Mouse (Mus musculus) neural tube, embryonic 13.5 days (tissue): ENCODE measurements around the gene Prox2. TPM values are rescaled to one million over a fixed set of nuclear protein-coding genes. Genes with fewer than 3 reads are reported as not detected.
A peak's percentile ranks its signal among the peaks of the same experiment; 100 is the strongest.

Experiments used
- ATAC-seq: fragments of 200-750 bp; cut with Nextera tagmentation; 2 replicates; pipeline ENCODE4 v1.8.0; 2017; ENCODE audit warnings: low read depth, mild to moderate bottlenecking, moderate TSS enrichment, moderate library complexity
- H3K27ac ChIP-seq: fragments of 300-500 bp; sonication (generic); replicated peaks from 2 replicates; pipeline ENCODE4 v1.5.1; 2015; ENCODE audit warnings: moderate library complexity, mild to moderate bottlenecking, inconsistent platforms
- H3K27me3 ChIP-seq: fragments of 300-500 bp; sonication (generic); 2 replicates; pipeline ENCODE4 v1.6.1; 2015; ENCODE audit warnings: mild to moderate bottlenecking, inconsistent platforms
- H3K36me3 ChIP-seq: fragments of 300-500 bp; sonication (generic); 2 replicates; pipeline ENCODE4 v1.6.1; 2015; ENCODE audit warnings: mild to moderate bottlenecking, inconsistent platforms
- H3K4me1 ChIP-seq: fragments of 300-500 bp; sonication (generic); replicated peaks from 2 replicates; pipeline ENCODE4 v1.6.1; 2015; ENCODE audit warnings: inconsistent platforms
- H3K4me2 ChIP-seq: fragments of 300-500 bp; sonication (generic); 2 replicates; pipeline ENCODE4 v1.6.1; 2015; ENCODE audit warnings: inconsistent platforms, mild to moderate bottlenecking, moderate library complexity
- H3K4me3 ChIP-seq: fragments of 300-500 bp; sonication (generic); 2 replicates; pipeline ENCODE4 v1.5.1; 2015; ENCODE audit warnings: mild to moderate bottlenecking, inconsistent platforms
- H3K9ac ChIP-seq: fragments of 300-500 bp; sonication (generic); 2 replicates; pipeline ENCODE4 v1.6.1; 2015; ENCODE audit warnings: moderate library complexity, mild to moderate bottlenecking, inconsistent platforms
- H3K9me3 ChIP-seq: fragments of 300-500 bp; sonication (generic); 2 replicates; pipeline ENCODE4 v1.6.1; 2016; ENCODE audit warnings: inconsistent platforms
- WGBS: fragments of 180-500 bp; shearing (Covaris S2); methylation state at CpG from one replicate; pipeline ENCODE4 v1.1.7; 2015; 5-methylcytosine and 5-hydroxymethylcytosine counted together
- polyA plus RNA-seq: library from polyadenylated mRNA; unstranded; fragments of >200 nt; fragmentation: Nextera tagmentation; extraction: Ambion mirVana; gene quantifications from 2 replicates; pipeline ENCODE4 v1.2.1, GENCODE M21; 2015

The Prox2 gene
- polyA plus RNA-seq, result 3.9 and 5.4 TPM in 2 replicates

DNA sequence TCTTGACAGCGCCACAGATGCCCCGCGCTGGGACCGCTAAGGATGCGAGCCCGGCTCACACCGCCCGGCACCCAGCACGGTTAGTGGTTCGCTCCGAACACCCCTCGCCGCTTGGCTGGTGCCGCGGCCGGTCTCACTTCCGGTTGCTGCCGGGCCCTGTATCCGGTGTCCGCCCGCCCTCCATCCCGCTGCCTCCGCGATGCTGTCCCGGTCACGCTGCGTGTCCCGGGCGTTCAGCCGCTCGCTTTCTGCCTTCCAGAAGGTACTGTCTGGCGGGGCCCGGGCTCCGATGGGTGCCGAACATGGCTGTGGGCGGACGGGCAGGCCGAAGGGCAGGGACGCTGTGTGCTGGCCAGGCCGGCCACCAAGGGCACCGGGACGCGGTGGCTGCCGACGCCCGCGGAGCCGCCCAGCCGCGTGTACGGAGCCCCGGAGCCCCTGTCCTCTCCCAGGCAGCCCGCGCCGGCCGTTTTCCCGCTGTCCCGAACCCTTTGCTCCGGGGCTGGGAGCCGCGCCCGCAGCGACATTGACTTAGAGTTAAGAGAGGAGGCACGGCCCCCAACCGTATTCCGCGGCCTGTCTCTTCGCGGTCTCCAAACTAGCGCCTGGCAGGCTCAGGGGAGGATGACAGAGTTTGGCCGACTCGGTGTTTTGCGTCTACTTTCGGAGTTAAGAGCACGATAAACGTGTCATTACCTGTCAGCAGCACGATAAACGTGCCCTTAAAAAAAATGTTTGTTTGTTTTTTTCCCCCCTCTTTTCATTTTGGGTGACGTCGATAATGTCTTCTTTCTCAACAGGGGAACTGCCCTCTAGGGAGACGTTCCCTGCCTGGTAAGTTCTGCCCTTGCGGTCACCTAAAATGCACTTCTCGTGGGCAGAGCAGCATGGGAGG is at the start of gene Prox2, which contains the start of gene Dlst:
Gene Prox2 (minus strand): TSS at position 62 of the 895 bp plus-strand sequence.
Gene Dlst (plus strand): TSS at position 136 of the 895 bp plus-strand sequence.
- peak within 1 kb of the TSS; percentile 99 for H3K4me3 ChIP-seq
- H3K36me3 ChIP-seq, result peaks cover 11% of the 10 kb centered on the region; the same call in 1 of the 2 replicates
- H3K27ac ChIP-seq, result peak within 1 kb of the TSS; percentile 90
- no peaks in the 10 kb centered on the region for H3K9me3 ChIP-seq
- peak; percentile 95 for ATAC-seq
- peak within 1 kb of the TSS; percentile 92 for H3K4me2 ChIP-seq
- peaks cover 41% of the 10 kb centered on the region for H3K4me1 ChIP-seq
- H3K27me3 ChIP-seq, result no peaks in the 10 kb centered on the region
- WGBS, result under 1% methylated on average over 82 of the region's 83 CpGs
- peak within 1 kb of the TSS; percentile 97 for H3K9ac ChIP-seq

DNA sequence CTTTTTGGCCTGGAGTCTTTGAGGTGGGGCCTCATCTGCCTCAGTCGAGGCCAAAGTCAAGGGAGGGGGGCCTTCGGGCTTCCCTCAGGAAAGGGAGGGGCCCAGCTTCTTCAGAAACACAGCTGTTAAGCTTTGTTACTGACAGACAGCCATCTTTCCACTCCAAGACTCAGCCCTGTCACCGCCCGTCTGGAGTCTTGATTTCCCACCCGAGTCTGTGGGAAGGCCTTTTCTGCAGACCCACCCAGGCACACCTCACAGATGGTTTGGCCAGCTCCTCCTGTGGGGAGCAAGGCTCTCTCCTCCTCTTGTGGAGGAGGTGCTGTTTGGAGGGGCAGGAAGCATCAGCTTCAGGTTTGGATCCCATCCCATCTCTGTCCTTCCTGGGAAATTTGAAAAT is 49.0 kb upstream of the Prox2 start:
- Histone ChIP-seq H3K4me3 (no peak overlapping the region), H3K9me3 (no peaks in the 10 kb centered on the region), H3K27me3 (no peaks in the 10 kb centered on the region), H3K27ac (no peak overlapping the region), H3K4me2 (no peak overlapping the region), H3K36me3 (no peaks in the 10 kb centered on the region), H3K9ac (no peak overlapping the region), H3K4me1 (no peaks in the 10 kb centered on the region)
- no peak for ATAC-seq
- WGBS, result 80% methylated on average over 5 of the region's 5 CpGs

DNA sequence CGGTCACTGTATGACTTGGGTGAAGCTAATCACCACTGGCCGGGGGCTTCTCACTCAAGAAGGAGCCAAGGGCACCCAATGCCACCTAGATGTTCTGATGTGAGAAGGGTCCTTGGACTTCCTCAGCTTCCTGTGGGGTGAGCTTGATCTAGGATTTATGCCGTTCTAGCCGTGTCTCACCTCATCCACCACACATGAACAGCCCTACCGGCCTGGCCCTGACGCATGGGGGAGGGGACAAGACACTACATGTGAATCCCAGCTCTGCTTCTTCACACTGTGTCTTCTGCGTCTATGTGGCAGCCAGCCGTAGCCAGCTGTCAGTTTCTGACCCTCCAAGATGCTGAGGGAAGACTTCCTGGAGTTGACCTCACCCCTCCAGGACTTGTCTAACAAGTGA is 48.2 kb upstream of the Prox2 start:
- Histone ChIP-seq H3K27ac (no peak overlapping the region), H3K27me3 (no peaks in the 10 kb centered on the region), H3K4me1 (no peaks in the 10 kb centered on the region), H3K4me3 (no peak overlapping the region), H3K9ac (no peak overlapping the region), H3K9me3 (no peaks in the 10 kb centered on the region), H3K4me2 (no peak overlapping the region), H3K36me3 (no peaks in the 10 kb centered on the region)
- 94% methylated on average over 8 of the region's 8 CpGs for WGBS
- ATAC-seq, result no peak

DNA sequence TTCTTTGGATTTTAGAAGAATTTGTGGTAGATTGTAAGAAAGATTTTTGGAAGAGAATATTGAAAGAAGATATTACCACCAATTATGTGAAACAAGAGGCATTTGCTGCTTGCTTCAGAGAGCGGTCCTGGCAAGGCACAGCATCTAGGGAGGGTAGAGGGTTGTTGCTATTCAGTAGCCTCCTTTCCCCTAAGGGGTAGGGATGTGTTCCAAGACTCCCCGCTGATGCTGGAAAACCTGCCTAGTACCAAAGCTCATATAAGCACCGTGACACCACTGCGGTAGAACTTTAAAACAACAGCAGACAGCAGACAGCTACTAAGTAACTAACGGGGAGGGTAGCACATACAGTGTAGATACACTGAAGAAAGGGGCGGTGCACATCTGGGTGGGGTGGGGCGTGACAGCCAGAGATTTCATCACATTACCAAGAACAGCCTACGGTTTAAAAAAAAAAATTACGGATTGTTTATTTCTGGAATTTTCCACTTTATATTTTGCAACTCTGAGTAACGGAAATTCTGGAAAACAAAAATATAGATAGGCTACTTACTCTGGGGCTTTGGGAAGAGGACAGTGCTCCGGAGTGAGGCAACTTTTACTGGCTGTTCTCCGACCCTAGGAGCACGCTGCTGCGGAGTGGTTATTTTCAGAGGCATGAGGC is 47.4 kb upstream of the Prox2 start:
- H3K27me3 ChIP-seq, result no peaks in the 10 kb centered on the region
- H3K4me3 ChIP-seq, result no peak overlapping the region
- no peaks in the 10 kb centered on the region for H3K36me3 ChIP-seq
- no peak overlapping the region for H3K9ac ChIP-seq
- no peak for ATAC-seq
- WGBS, result 86% methylated on average over 14 of the region's 14 CpGs
- H3K9me3 ChIP-seq, result no peaks in the 10 kb centered on the region
- no peaks in the 10 kb centered on the region for H3K4me1 ChIP-seq
- H3K27ac ChIP-seq, result no peak overlapping the region
- no peak overlapping the region for H3K4me2 ChIP-seq

DNA sequence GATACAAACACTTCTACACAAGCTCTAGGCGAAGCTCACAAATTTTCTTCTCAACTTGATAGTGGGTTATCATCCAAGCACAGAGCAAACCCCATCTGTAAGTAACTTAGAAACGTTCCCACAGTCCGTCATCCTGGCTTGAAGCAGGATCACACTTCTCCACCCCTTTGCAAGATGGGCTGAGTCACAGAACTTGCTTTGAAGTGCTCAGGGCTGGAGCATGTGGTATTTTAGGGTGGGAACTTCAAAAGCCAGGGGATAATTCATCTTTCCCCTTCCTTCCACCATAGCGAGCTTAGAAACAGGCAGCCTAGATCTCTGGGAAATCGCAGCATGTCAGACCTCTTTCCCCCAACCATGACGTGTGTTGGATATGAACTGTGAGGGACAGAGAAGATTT is 45.8 kb upstream of the Prox2 start:
- no peaks in the 10 kb centered on the region for H3K27me3 ChIP-seq

DNA sequence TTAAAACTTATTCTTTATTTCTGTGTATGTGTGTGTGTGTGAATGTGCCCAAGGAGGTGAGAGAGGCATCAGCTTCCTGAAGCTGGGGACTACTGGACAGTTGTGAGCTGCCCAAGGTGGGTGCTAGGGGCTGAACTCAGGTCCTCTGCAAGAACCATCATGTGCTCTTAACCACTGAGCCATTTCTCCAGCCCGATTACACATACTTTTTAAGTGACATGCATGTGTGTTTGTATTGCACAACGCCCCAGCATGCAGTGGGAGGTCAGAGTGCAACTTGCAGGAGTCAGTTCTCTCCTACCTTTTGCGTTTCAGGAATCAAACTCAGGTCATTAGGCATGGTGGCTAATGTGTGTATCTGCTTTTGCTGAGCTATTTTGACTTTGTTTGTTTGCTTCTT is 42.5 kb upstream of the Prox2 start:
- no peak for ATAC-seq
- Histone ChIP-seq H3K4me2 (no peak overlapping the region), H3K9ac (no peak overlapping the region), H3K4me3 (no peak overlapping the region), H3K9me3 (no peaks in the 10 kb centered on the region), H3K36me3 (no peaks in the 10 kb centered on the region), H3K4me1 (peaks cover 18% of the 10 kb centered on the region), H3K27ac (no peak overlapping the region), H3K27me3 (no peaks in the 10 kb centered on the region)
- WGBS, result 80% methylated on average over 3 of the region's 3 CpGs

More for the DNA sequence above, 45.8 kb upstream of the Prox2 start:
- no peak overlapping the region for H3K4me2 ChIP-seq
- WGBS, result 58% methylated on average over 6 of the region's 6 CpGs
- no peaks in the 10 kb centered on the region for H3K9me3 ChIP-seq
- no peak overlapping the region for H3K9ac ChIP-seq
- ATAC-seq, result no peak
- H3K27ac ChIP-seq, result no peak overlapping the region
- no peaks in the 10 kb centered on the region for H3K36me3 ChIP-seq
- no peak overlapping the region for H3K4me3 ChIP-seq
- no peaks in the 10 kb centered on the region for H3K4me1 ChIP-seq

DNA sequence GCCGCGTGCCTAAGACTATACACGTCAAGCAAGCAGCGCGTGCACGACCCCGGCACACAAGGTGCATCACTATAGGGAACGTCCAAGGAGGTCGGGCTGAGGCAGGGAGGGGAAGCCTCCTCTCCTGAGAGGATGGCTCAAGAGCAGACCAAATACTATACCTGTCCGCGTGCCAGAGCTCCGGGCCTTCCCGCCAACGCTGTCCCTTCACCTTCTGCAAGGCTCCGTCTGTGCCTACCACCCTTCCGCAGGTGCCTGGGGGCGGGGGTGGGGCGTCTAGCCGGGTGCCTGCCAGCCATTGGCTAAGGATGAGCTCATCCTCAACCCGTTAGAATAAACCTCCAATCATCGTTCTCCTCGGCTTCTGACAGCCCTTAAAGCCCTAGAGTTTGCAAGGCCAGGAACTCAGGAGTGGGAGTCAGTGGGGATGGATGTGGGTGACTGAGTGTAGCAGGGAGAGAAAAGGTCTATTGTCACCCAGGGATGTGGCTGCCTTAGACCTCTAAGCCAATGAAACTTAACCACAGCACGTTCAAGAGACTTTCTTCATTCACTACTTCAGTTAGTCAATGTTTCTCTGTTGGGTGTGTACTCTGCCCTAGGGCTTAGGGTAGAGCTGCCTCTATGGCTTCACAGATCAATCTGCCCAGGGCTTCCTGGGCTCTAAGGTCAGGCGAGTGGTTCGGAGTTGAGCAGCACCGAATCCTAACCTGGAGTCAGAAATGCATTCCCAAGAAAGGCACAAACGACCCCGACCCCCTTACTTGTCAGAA is 40.6 kb upstream of the Prox2 start, which contains the start of gene Rps6kl1:
Gene Rps6kl1 (minus strand): TSS at position 263 of the 773 bp plus-strand sequence.
- Histone ChIP-seq H3K27me3 (no peaks in the 10 kb centered on the region), H3K4me2 (peak within 1 kb of the TSS; percentile 72), H3K36me3 (peaks cover 5% of the 10 kb centered on the region; the same call in 1 of the 2 replicates), H3K4me3 (peak within 1 kb of the TSS; percentile 56), H3K9ac (peak within 1 kb of the TSS; percentile 85), H3K4me1 (peaks cover 22% of the 10 kb centered on the region), H3K27ac (peak within 1 kb of the TSS; percentile 54; the same call in 1 of the 2 replicates), H3K9me3 (no peaks in the 10 kb centered on the region)
- WGBS, result 16% methylated on average over 28 of the region's 28 CpGs
- ATAC-seq, result peak; percentile 96

DNA sequence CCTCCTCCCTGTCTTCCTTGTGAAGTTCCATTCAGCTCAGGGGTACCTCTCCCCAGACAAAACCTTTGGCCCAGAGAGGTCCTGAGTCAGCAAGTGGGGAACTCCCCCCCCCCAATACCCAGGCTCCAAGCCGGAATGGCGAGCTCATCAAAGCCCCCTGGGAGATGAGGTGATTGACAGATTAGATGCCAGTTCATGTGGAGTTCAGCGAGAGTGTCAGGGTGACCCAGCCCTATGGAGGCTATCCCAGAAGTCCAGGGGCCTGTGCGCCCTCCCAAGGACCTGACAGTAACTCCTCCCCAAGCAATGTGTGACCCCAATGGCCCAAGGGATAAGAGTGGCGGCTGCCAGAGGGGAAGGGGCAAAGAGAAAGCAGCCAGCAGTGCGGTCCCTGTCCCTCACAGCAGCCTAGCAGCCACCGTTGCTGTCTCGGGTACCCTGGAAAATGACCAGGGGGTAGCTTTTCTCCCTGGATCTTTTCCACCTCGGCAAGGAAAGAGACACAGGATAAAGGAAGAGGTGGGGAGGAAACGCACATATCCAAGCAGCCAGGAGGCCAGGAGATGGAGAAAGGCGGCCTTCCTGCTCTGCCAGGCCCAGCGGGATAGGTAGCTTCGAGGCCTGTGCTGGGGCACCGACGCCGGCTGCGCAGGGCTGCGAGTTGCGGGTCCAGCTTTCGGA is 39.9 kb upstream of the Prox2 start:
- Histone ChIP-seq H3K4me3 (peak overlapping the region; percentile 56), H3K27ac (peak overlapping the region; percentile 54; the same call in 1 of the 2 replicates), H3K27me3 (no peaks in the 10 kb centered on the region), H3K9ac (peak overlapping the region; percentile 85), H3K36me3 (peaks cover 5% of the 10 kb centered on the region; the same call in 1 of the 2 replicates), H3K9me3 (no peaks in the 10 kb centered on the region), H3K4me1 (peaks cover 29% of the 10 kb centered on the region), H3K4me2 (peak overlapping the region; percentile 72)
- WGBS, result 6% methylated on average over 20 of the region's 20 CpGs
- peak; percentile 12; the same call in 1 of the 2 replicates for ATAC-seq

DNA sequence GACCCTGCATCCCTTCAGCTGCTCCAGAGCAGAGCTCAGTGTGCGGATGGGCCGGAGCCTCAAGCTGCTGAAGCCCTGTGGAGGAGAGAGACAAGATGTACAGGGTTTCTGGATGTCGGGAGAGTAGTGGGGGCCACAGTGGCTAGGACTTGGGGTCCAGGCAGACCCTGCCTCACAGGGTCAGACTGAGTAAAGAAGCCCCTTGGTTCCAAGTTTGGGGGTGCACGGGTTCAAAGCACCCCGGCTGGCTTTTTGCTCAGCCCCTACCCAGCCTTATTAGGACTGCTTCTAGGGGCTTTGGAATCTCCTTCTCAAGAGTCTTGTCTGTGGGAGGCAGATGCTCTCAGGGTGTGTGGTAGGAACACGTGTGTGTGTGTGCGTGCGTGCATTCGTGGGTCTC is 36.3 kb upstream of the Prox2 start:
- WGBS, result 86% methylated on average over 9 of the region's 9 CpGs

DNA sequence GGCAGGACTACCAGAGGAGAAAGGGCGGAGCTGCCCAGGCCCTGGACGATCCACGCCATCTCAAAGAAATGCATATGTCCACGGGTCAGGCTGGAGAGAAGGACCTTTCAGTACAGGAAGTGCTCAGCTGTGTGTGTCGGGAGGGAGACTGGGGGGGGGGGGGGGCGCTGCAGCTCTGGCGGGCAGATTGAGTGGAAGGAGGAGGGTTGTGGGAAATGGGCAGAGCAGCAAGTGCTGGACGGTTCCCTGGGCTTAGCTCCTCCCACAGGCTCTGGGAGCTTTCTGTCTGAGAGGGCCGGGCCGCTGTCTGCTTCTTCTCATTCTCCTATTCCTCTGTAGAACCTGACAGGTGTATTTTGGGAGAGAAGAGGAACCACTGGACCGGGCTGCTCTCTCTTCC is 35.8 kb upstream of the Prox2 start:
- Histone ChIP-seq H3K27ac (no peak overlapping the region), H3K36me3 (peaks cover 17% of the 10 kb centered on the region), H3K4me3 (no peak overlapping the region), H3K9me3 (no peaks in the 10 kb centered on the region), H3K4me2 (no peak overlapping the region), H3K27me3 (no peaks in the 10 kb centered on the region), H3K4me1 (peaks cover 30% of the 10 kb centered on the region), H3K9ac (no peak overlapping the region)
- no peak for ATAC-seq
- 43% methylated on average over 9 of the region's 11 CpGs for WGBS

More for the DNA sequence above, 36.3 kb upstream of the Prox2 start:
- H3K9ac ChIP-seq, result no peak overlapping the region
- no peaks in the 10 kb centered on the region for H3K27me3 ChIP-seq
- no peak overlapping the region for H3K4me2 ChIP-seq
- H3K27ac ChIP-seq, result no peak overlapping the region
- no peak overlapping the region for H3K4me3 ChIP-seq
- peaks cover 15% of the 10 kb centered on the region for H3K36me3 ChIP-seq
- H3K9me3 ChIP-seq, result no peaks in the 10 kb centered on the region
- no peak for ATAC-seq
- H3K4me1 ChIP-seq, result peaks cover 30% of the 10 kb centered on the region

DNA sequence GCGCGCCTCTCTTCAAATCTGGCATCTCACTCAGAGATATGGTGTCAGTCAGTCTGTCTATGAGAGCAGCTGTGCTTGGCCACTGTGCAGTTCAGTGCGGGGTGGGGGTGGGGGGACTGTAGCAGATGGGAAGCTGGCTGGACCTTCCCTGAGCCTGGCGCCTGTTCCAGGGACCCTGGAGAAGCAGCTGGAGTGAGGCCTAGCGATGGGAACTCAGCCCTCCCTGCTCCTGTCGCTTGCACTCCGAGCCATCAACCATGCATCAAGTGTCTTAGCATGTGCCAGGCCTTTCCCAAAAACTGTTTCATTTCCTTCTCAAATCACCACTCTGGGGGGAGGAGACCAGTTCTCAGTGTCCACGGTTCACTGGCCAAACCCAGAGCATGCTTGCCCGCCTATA is 35.1 kb upstream of the Prox2 start:
- H3K36me3 ChIP-seq, result peaks cover 17% of the 10 kb centered on the region
- no peak overlapping the region for H3K4me3 ChIP-seq
- H3K27ac ChIP-seq, result no peak overlapping the region
- 63% methylated on average over 9 of the region's 9 CpGs for WGBS
- H3K9ac ChIP-seq, result no peak overlapping the region
- H3K27me3 ChIP-seq, result no peaks in the 10 kb centered on the region
- H3K4me1 ChIP-seq, result peaks cover 26% of the 10 kb centered on the region
- H3K4me2 ChIP-seq, result no peak overlapping the region
- H3K9me3 ChIP-seq, result no peaks in the 10 kb centered on the region
- ATAC-seq, result no peak
